Mouse (Mus musculus) layer of hippocampus, adult 9-11 months (tissue): Measurements from ENCODE around the gene Zdhhc21.
A peak's percentile ranks its signal among the peaks of the same experiment; 100 is the strongest.

Source experiments
- DNase-seq: peaks from one replicate; pipeline ENCODE4 v3.0.0; 2022

Zdhhc21 gene

GRCm38 (mm10) chr4:82863316-82863715 is 3.6 kb upstream of the Zdhhc21 start:
- peak; percentile 35 for DNase-seq

GRCm38 (mm10) chr4:82861451-82861850 is 1.7 kb upstream of the Zdhhc21 start:
- no peak for DNase-seq

- no peak for DNase-seq
Measured at GRCm38 (mm10) chr4:82860566-82860965, 808 bp upstream of the Zdhhc21 start.

- DNase-seq, result no peak
Measured at GRCm38 (mm10) chr4:82858431-82859010, 1.2 kb downstream of the Zdhhc21 start.

- no peak for DNase-seq
Measured at GRCm38 (mm10) chr4:82856986-82857385, 2.8 kb downstream of the Zdhhc21 start.

- DNase-seq, result no peak
Measured at GRCm38 (mm10) chr4:82853809-82854208, 5.9 kb downstream of the Zdhhc21 start.

- no peak for DNase-seq
Measured at GRCm38 (mm10) chr4:82848552-82849234, 11.1 kb downstream of the Zdhhc21 start.

GRCm38 (mm10) chr4:82837526-82838240 is 22.1 kb downstream of the Zdhhc21 start:
- DNase-seq, result no peak

GRCm38 (mm10) chr4:82831155-82831554 is 28.6 kb downstream of the Zdhhc21 start:
- DNase-seq, result no peak

GRCm38 (mm10) chr4:82829429-82829828 is 30.3 kb downstream of the Zdhhc21 start:
- no peak for DNase-seq

- no peak for DNase-seq
Measured at GRCm38 (mm10) chr4:82827001-82827400, 32.8 kb downstream of the Zdhhc21 start.

- DNase-seq, result no peak
Measured at GRCm38 (mm10) chr4:82817833-82818232, 41.9 kb downstream of the Zdhhc21 start.

GRCm38 (mm10) chr4:82816351-82816750 is 43.4 kb downstream of the Zdhhc21 start:
- DNase-seq, result no peak

GRCm38 (mm10) chr4:82815296-82815695 is 44.5 kb downstream of the Zdhhc21 start:
- no peak for DNase-seq

GRCm38 (mm10) chr4:82813356-82813755 is 46.4 kb downstream of the Zdhhc21 start:
- DNase-seq, result no peak

- DNase-seq, result no peak
Measured at GRCm38 (mm10) chr4:82807811-82808210, 51.9 kb downstream of the Zdhhc21 start.

GRCm38 (mm10) chr4:82806176-82806757 is 53.5 kb downstream of the Zdhhc21 start:
- peak; percentile 59 for DNase-seq

GRCm38 (mm10) chr4:82804019-82804418 is 55.7 kb downstream of the Zdhhc21 start:
- DNase-seq, result no peak

GRCm38 (mm10) chr4:82793608-82794007 is 66.2 kb downstream of the Zdhhc21 start:
- no peak for DNase-seq

- no peak for DNase-seq
Measured at GRCm38 (mm10) chr4:82792906-82793580, 66.7 kb downstream of the Zdhhc21 start.

- no peak for DNase-seq
Measured at GRCm38 (mm10) chr4:82765513-82766216, 94.1 kb downstream of the Zdhhc21 start.

GRCm38 (mm10) chr4:82763586-82763985 is 96.2 kb downstream of the Zdhhc21 start:
- DNase-seq, result no peak
